Mouse (Mus musculus): ENCODE measurements around the gene Chd9. TPM values are rescaled to one million over a fixed set of nuclear protein-coding genes. Genes with fewer than 3 reads are reported as not detected.

Gene Chd9
- polyA plus RNA-seq, 1 experiment: 271 TPM

DNA sequence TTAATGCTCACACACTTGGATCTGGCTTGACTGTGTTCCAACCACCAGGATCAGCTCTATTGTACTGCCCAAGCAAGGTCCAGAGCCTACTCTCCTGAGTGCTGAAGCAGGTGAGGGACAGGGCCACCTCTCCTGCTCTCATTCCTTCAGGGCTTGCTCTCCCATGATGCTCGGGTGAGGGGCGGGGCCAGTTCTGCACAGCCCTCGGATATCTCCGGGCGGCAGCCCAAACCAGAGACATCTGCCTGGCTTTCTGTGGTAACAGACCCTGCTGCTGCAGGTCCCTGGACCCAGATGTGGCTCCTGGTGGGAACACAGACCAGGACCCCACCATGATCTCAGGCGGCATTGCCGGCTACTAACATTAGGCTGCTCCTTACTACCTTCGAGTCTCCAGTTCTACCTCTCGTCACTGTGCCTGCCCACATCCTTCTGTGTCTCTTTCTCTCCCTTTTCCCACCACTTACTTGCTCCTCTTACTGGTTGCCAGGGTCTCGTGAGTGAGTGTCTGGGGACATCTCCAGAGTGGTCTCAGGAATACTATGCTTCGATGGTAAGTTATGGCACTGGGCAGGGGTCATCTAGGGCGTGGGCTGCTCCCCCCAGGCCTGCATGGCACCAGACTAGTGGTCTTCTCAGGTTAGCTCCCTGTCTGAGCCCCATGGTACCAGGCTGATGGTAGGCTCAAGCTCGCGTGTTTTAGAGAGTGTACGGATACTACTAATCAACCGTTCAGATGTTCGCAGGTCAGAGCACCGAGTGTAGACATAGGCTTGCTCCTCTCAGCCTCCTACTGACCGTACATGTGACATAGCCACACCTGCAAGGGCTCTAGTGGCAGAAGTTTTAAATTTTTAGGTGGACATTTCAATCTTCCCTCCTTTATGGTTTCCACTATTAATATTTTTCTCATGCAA lies 232.7 kb downstream of the Chd9 start:
- Histone ChIP-seq H3K4me1 (ENCODE audit: control insufficient read depth, insufficient read depth, low read length) (no peaks in the 10 kb centered on the region), H3K27ac (ENCODE audit: insufficient read depth, low read depth, low read length) (no peak overlapping the region), H3K27me3 (replicated peaks; ENCODE audit: control insufficient read depth, insufficient read depth, low read length) (no peaks in the 10 kb centered on the region), H3K36me3 (ENCODE audit: control insufficient read depth, insufficient read depth, low read length) (no peaks in the 10 kb centered on the region), H3K4me3 (ENCODE audit: insufficient read depth, low read depth, low read length) (no peak overlapping the region)
- 84% methylated on average over 19 of the region's 19 CpGs for WGBS
- TF ChIP-seq POLR2A (IDR thresholded peaks at IDR 0.05; ENCODE audit: low read depth, low read length) (no peak), CTCF (conservative IDR thresholded peaks at IDR 0.05; ENCODE audit: insufficient read depth, insufficient read length, low read depth, low read length) (no peak)
- peak; percentile 15 for DNase-seq

DNA sequence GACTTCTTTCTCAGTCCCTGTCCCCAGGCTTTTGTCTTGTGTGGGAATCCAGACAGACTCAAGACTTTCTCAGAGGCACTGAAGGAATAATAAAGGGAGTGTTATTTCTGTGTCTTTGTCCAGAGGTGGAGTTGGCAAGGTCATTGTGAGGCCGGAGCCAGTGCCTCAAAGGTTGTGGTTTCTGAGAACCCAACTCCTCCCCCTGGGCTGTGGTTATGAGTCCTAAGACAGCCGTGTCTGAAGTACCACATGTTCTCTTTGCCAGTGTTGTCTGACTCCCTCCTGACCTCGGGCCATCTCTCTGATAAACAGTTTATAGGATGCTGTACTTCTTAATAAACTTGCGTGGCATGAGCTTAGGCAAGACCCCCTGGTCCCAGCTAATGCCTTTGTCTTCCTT lies 237.0 kb downstream of the Chd9 start:
- H3K4me3 ChIP-seq (ENCODE audit: insufficient read depth, low read depth, low read length): no peak overlapping the region
- 61% methylated on average over 4 of the region's 4 CpGs for WGBS
- TF ChIP-seq CTCF (conservative IDR thresholded peaks at IDR 0.05; ENCODE audit: insufficient read depth, insufficient read length, low read depth, low read length) (no peak), POLR2A (IDR thresholded peaks at IDR 0.05; ENCODE audit: low read depth, low read length) (no peak)
- H3K27me3 ChIP-seq (replicated peaks; ENCODE audit: control insufficient read depth, insufficient read depth, low read length): no peaks in the 10 kb centered on the region
- H3K27ac ChIP-seq (ENCODE audit: insufficient read depth, low read depth, low read length): no peak overlapping the region
- H3K36me3 ChIP-seq (ENCODE audit: control insufficient read depth, insufficient read depth, low read length): no peaks in the 10 kb centered on the region
- DNase-seq: no peak
- peaks cover 5% of the 10 kb centered on the region; the same call in 1 of the 2 replicates for H3K4me1 ChIP-seq (ENCODE audit: control insufficient read depth, insufficient read depth, low read length)

DNA sequence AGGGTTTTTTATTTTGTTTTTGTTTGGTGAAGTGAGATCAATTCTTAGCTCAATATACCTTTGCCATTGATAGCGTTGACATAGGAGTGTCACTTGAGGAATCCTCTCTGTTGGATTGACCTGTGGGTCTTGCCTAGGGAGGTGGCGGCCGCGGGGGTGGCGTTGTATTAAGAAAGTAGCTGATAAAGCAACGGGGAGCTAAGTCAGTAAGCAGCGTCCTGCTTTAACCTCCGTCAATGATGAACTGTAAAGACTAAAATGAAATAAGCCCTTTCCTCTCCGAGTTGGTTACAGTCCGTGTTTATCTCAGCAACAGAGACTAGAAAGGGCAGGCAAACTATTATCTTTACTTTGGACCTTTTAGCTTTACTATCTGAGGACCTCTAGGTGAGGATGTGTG lies 241.3 kb downstream of the Chd9 start:
- H3K27ac ChIP-seq (ENCODE audit: insufficient read depth, low read depth, low read length): peak overlapping the region; percentile 57
- H3K4me3 ChIP-seq (ENCODE audit: insufficient read depth, low read depth, low read length): peak overlapping the region; percentile 23
- no peaks in the 10 kb centered on the region for H3K27me3 ChIP-seq (replicated peaks; ENCODE audit: control insufficient read depth, insufficient read depth, low read length)
- no peaks in the 10 kb centered on the region for H3K36me3 ChIP-seq (ENCODE audit: control insufficient read depth, insufficient read depth, low read length)
- no peak for TF ChIP-seq CTCF (conservative IDR thresholded peaks at IDR 0.05; ENCODE audit: insufficient read depth, insufficient read length, low read depth, low read length)
- no peak for TF ChIP-seq POLR2A (IDR thresholded peaks at IDR 0.05; ENCODE audit: low read depth, low read length)
- H3K4me1 ChIP-seq (ENCODE audit: control insufficient read depth, insufficient read depth, low read length): peaks cover 7% of the 10 kb centered on the region
- no peak for DNase-seq
- 9% methylated on average over 10 of the region's 10 CpGs for WGBS

- Histone ChIP-seq H3K27ac (ENCODE audit: insufficient read depth, low read depth, low read length) (peak within 1 kb of the TSS; percentile 92), H3K36me3 (ENCODE audit: control insufficient read depth, insufficient read depth, low read length) (no peaks in the 10 kb centered on the region), H3K4me3 (ENCODE audit: insufficient read depth, low read depth, low read length) (peak within 1 kb of the TSS; percentile 89), H3K4me1 (ENCODE audit: control insufficient read depth, insufficient read depth, low read length) (peaks cover 7% of the 10 kb centered on the region), H3K27me3 (replicated peaks; ENCODE audit: control insufficient read depth, insufficient read depth, low read length) (no peaks in the 10 kb centered on the region)
- DNase-seq: peak; percentile 98
- WGBS: under 1% methylated on average over 25 of the region's 25 CpGs
- TF ChIP-seq POLR2A (IDR thresholded peaks at IDR 0.05; ENCODE audit: low read depth, low read length) (no peak), CTCF (conservative IDR thresholded peaks at IDR 0.05; ENCODE audit: insufficient read depth, insufficient read length, low read depth, low read length) (no peak)
These were observed 241.7 kb downstream of the Chd9 start, which contains the start of gene Rbl2 for GRCm38 (mm10) chr8:91069834-91070233. TSS of gene Rbl2 (plus strand) at chr8:91070057.

- TF ChIP-seq POLR2A (IDR thresholded peaks at IDR 0.05; ENCODE audit: low read depth, low read length) (no peak), CTCF (conservative IDR thresholded peaks at IDR 0.05; ENCODE audit: insufficient read depth, insufficient read length, low read depth, low read length) (no peak)
- Histone ChIP-seq H3K27me3 (replicated peaks; ENCODE audit: control insufficient read depth, insufficient read depth, low read length) (no peaks in the 10 kb centered on the region), H3K27ac (ENCODE audit: insufficient read depth, low read depth, low read length) (peak overlapping the region; percentile 92), H3K4me3 (ENCODE audit: insufficient read depth, low read depth, low read length) (peak overlapping the region; percentile 89), H3K36me3 (ENCODE audit: control insufficient read depth, insufficient read depth, low read length) (no peaks in the 10 kb centered on the region), H3K4me1 (ENCODE audit: control insufficient read depth, insufficient read depth, low read length) (peaks cover 7% of the 10 kb centered on the region)
- DNase-seq: peak; percentile 95
- under 1% methylated on average over 34 of the region's 34 CpGs for WGBS
These were observed 242.2 kb downstream of the Chd9 start for GRCm38 (mm10) chr8:91070275-91070859.

GRCm38 (mm10) chr8:91077077-91077867 lies 249.1 kb downstream of the Chd9 start:
- Histone ChIP-seq H3K4me1 (ENCODE audit: control insufficient read depth, insufficient read depth, low read length) (no peaks in the 10 kb centered on the region), H3K36me3 (ENCODE audit: control insufficient read depth, insufficient read depth, low read length) (peaks cover 9% of the 10 kb centered on the region), H3K27ac (ENCODE audit: insufficient read depth, low read depth, low read length) (no peak overlapping the region), H3K27me3 (replicated peaks; ENCODE audit: control insufficient read depth, insufficient read depth, low read length) (no peaks in the 10 kb centered on the region), H3K4me3 (ENCODE audit: insufficient read depth, low read depth, low read length) (no peak overlapping the region)
- TF ChIP-seq CTCF (conservative IDR thresholded peaks at IDR 0.05; ENCODE audit: insufficient read depth, insufficient read length, low read depth, low read length) (no peak), POLR2A (IDR thresholded peaks at IDR 0.05; ENCODE audit: low read depth, low read length) (no peak)
- 92% methylated on average over 12 of the region's 12 CpGs for WGBS
- no peak for DNase-seq
